Mouse (Mus musculus) kidney, postnatal 25 days (tissue): ENCODE results near the gene Gm38393.

ENCODE experiments used
- DNase-seq, 2 experiments: peaks; one replicate each; pipeline ENCODE4 v3.0.0; 2021; ENCODE audit warnings: mixed read lengths in 2 of 2

Gm38393 gene

DNA sequence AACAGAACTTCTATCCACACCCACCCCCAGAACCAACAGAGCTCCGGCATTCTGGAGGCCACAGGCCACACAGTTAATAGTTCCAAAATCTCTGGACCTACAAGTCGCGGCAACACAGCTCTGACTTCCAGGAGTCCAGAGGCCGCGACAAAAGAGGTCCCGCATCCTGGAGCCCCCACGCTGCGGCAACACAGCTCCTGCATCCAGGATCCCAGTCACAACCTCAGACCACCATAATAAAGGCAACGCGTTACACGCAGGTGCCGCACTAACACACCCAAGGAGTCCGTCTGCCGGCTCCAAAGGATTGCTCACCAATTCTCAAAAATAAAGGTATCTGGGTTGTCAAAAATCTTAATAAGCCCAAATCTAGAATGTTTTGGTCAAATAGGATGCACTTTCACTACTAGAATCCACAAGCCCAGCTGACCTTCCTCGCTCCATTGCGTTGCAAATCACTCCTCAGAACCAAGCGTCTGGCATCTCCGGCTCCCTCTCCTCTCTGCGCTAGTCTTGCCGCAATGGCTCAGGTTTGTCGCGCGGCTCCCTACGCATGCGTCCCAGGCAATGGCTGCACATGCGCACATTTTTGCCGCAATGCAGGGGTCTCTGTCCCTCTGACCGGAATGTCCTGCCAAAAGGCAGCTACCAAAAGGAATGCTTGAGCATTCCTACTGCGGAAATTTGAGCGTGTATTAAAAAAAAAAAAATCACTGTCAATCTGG lies at the start of gene Gm38393, which contains the start of gene Snurf:
Gm38393 (minus strand) TSS at position 459 of the 725 bp plus-strand sequence.
Snurf (minus strand) TSS at position 444 of the 725 bp plus-strand sequence.
- DNase-seq: peak; percentile 73 to 83

DNA sequence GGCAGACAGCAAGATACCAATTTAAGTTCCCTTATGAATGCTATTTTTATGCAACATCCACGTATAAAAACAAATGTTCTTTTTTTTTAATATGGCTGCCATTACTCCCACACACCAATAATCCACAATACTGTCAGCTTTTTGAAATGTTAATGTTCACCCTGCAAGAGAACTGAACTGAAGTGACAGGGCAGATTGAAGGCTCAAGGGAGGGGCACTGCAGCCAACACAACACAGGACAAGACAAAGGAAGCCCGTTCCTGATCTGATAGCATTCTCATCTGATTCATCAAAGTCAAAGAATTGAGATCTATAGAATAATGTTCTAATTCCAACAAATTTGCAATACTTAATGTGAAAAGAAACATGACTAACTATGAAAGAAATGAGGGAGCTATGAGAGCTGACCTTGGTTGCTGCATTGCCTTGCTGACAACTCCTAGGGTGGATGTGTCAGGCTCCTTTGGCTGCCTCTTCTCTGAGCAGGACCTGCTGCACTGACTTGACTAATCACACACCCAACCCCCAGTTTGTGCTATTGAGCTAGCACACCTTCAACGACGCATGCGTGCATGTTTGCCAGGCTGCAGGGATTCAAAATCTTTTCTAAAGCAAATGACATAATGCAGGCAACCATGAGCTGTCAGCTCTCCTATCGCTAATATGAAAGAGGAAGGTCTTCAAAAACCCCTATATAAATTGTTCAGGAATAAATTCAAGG lies 42.8 kb upstream of the Gm38393 start:
- no peak for DNase-seq

DNA sequence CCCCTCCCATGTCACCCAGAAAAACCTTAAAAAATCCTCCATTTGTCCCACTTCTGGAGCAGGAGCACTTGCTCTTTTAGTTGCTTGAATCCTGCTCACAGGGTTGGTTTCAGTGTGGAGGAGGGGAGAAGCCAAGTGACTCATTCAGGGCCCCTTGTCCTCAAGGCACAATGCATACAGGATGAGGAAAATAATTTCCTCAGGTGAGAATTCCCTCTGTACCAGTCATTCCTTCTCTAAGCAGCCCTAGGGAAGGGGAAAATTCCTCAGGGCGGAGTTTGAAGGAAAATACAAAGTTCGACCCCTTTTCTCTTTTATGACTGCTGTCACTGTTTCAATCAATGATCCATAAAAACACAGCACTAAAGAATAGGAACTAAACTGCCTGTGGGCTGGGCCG lies 8.3 kb upstream of the Gm38393 start:
- DNase-seq: no peak

DNA sequence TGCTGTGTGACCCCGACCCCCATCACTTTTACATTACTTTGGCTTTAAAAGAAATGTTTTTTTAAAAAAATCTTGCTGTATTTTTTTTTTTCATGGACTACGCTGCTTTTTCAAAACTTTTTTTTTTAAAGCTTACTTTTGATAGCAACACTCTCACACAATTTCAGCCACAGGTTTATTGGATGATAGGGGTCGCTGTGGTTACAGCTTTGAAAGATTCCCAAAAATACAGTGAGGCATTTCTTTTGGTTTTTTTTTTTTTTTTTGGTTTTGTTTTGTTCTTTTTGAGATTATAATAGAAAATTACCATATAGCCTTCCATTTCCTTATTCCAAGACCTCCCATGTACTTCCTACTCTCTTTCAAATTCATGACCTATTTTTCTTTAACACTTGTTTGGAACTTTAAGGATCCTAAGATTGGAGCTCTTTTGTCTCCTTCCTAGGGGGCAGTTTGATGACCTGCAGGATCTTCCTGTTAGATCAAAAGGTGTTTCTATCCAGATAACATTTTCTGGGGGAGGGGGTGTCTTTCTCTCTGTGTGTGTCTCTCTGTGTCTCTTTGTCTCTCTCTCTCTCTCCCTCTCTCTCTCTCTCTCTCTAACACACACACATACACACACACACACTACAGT lies 3.0 kb upstream of the Gm38393 start:
- DNase-seq: no peak

DNA sequence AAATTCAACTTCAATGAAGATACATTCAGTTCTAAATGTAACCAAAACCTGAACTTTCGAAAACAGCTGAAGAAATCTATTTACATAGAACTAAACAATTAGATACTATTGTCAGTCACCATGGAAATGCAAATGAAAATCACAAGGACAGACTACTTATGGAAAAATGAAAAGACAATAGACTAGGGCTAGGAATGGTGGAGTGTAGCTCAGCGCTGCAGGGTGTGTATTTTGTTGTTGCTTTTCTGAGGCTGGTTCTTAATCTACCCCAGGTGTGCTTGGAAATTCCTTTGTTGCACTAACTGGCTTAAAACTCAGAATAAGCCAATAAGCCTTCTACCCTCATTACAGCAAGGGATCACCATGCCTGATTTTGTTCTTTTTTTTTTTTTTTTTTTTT lies 1.4 kb upstream of the Gm38393 start:
- no peak for DNase-seq

DNA sequence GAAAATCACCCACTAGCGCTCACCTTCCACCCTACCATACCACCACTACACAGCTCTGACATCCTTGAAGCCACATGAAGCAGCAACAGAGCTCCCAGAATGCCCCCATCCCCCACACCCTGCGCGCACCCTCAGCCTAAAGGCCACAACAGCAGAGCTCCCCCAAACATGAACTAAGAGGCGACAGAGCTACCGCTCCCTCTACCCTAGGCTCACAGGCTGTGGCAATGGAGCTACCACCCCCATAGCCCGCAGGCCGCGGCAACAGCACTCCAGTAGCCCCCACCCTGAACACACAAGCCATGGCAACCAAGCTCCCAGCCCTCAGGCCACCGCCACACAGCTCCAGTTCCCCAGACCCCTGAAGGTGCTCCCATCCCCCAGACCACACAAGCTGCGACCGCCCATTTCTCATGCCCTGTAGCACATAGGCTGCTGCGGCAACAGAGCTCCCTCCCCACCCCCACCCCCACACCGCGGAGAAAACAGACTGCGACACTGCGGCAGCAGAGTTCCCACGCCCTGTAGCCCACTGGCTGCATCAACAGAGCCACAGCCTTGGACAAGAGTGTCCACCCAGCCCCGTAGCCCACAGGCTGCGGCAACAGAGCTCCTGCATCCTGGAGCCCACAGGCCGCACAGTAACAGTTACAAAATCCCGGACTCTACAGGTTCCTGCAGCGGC lies 801 bp downstream of the Gm38393 start:
- DNase-seq: peak; percentile 2 to 56

DNA sequence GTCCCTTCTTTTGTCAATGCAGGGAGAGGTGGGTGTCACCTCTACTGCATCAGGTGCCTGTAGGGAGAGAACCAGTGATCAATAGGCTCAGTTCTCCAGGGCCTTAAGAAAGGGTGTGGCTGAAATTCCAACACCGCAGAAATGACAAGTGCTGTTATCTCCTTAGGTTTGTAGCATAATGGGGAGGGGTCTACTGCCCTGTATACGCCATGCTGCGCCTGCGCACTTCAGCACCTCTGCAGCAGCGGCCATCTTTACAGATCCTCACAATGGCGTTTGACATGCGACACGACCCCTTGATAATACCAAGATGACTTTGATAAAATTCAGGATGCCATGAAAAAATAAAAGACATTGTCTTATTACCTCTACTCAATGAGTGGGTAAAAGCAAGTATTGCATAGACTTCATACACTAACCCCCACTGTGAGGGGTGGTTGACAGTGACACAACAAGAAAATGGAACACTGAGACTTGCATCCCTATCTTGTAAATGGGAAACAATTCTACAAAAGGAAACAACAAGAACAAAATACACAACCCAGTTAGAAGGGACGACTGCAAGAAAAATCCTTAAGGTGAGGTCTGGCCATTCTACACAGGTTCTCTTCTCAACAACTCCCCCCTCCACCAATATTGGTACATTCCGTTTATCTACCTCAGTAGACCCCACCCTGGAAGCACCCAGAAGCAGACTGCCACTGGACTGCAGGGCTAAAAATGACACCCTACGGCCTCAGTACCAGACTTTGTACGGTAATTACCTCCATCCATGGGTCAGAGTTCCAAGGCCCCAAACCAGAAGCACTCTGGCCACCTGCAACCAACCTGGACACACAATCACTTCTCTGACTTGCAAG lies 1.6 kb downstream of the Gm38393 start:
- no peak for DNase-seq

DNA sequence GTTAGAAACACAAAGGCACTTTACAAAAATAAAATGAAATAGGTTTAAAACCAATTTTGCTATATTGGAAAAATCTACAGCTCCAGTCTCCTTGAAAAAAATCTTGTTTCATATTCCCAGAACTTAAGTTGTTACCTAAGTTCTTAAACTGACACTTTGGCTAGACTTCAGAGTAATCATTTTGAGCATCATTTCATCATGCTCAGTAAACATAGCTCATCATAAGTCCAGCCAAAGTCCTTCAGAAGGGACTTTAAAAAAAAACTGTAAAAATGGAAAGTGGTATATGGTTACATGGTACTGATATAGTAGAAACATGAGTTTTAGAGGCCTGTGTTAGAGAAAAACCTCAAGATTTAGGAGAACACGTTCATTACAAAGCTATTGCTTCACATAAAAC lies 26.2 kb downstream of the Gm38393 start:
- DNase-seq: no peak
